Mouse (Mus musculus): ENCODE measurements around the gene Mthfd2l.

Gene Mthfd2l

GRCm38 (mm10) chr5:90949499-90949898 is 18.6 kb downstream of the Mthfd2l start:
- no peak for DNase-seq

- DNase-seq = peak; percentile 67 to 77
Observed at GRCm38 (mm10) chr5:90951475-90951874, 20.6 kb downstream of the Mthfd2l start.

GRCm38 (mm10) chr5:90952731-90953481 is 22.0 kb downstream of the Mthfd2l start:
- DNase-seq = no peak

GRCm38 (mm10) chr5:90964316-90964715 is 33.4 kb downstream of the Mthfd2l start:
- DNase-seq = peak; percentile 15 to 49

GRCm38 (mm10) chr5:90964764-90965163 is 33.8 kb downstream of the Mthfd2l start:
- DNase-seq = no peak

GRCm38 (mm10) chr5:90965386-90965785 is 34.5 kb downstream of the Mthfd2l start:
- no peak for DNase-seq

GRCm38 (mm10) chr5:90977244-90977643 is 46.3 kb downstream of the Mthfd2l start:
- DNase-seq = peak; percentile 78 to 89

GRCm38 (mm10) chr5:90980297-90980696 is 49.4 kb downstream of the Mthfd2l start:
- DNase-seq = peak in 1 of 2 experiments; percentile 2

GRCm38 (mm10) chr5:90987605-90988004 is 56.7 kb downstream of the Mthfd2l start:
- DNase-seq = no peak

GRCm38 (mm10) chr5:90988149-90988548 is 57.2 kb downstream of the Mthfd2l start:
- no peak for DNase-seq

GRCm38 (mm10) chr5:90988592-90988991 is 57.7 kb downstream of the Mthfd2l start:
- DNase-seq = no peak

- no peak for DNase-seq
Observed at GRCm38 (mm10) chr5:90999942-91000341, 69.0 kb downstream of the Mthfd2l start.

GRCm38 (mm10) chr5:91015216-91015615 is 84.3 kb downstream of the Mthfd2l start:
- DNase-seq = no peak

- DNase-seq = no peak
Observed at GRCm38 (mm10) chr5:91023114-91023513, 92.2 kb downstream of the Mthfd2l start.

- DNase-seq = no peak
Observed at GRCm38 (mm10) chr5:91027164-91027563, 96.2 kb downstream of the Mthfd2l start, which contains the start of gene Epgn. Epgn (plus strand) TSS chr5:91027464.

- DNase-seq = no peak
Observed at GRCm38 (mm10) chr5:91027840-91028239, 96.9 kb downstream of the Mthfd2l start.

GRCm38 (mm10) chr5:91030629-91031028 is 99.7 kb downstream of the Mthfd2l start:
- no peak for DNase-seq

- no peak for DNase-seq
Observed at GRCm38 (mm10) chr5:91035341-91035740, 104.4 kb downstream of the Mthfd2l start.

- DNase-seq = no peak
Observed at GRCm38 (mm10) chr5:91036628-91037027, 105.7 kb downstream of the Mthfd2l start.

GRCm38 (mm10) chr5:91037756-91038155 is 106.8 kb downstream of the Mthfd2l start:
- no peak for DNase-seq

GRCm38 (mm10) chr5:91038547-91038946 is 107.6 kb downstream of the Mthfd2l start:
- peak; percentile 65 to 66 for DNase-seq

GRCm38 (mm10) chr5:91038963-91039362 is 108.0 kb downstream of the Mthfd2l start:
- no peak for DNase-seq

GRCm38 (mm10) chr5:91047987-91048386 is 117.1 kb downstream of the Mthfd2l start:
- DNase-seq = no peak

- no peak for DNase-seq
Observed at GRCm38 (mm10) chr5:91048397-91048796, 117.5 kb downstream of the Mthfd2l start.

All from cerebellum, postnatal 14 days (tissue).